Mouse (Mus musculus) thymus, postnatal 25 days (tissue): ENCODE measurements around the gene Rab33a.

ENCODE experiments used
- DNase-seq: peaks from one replicate; pipeline ENCODE4 v3.0.0; 2022

The Rab33a gene

DNA sequence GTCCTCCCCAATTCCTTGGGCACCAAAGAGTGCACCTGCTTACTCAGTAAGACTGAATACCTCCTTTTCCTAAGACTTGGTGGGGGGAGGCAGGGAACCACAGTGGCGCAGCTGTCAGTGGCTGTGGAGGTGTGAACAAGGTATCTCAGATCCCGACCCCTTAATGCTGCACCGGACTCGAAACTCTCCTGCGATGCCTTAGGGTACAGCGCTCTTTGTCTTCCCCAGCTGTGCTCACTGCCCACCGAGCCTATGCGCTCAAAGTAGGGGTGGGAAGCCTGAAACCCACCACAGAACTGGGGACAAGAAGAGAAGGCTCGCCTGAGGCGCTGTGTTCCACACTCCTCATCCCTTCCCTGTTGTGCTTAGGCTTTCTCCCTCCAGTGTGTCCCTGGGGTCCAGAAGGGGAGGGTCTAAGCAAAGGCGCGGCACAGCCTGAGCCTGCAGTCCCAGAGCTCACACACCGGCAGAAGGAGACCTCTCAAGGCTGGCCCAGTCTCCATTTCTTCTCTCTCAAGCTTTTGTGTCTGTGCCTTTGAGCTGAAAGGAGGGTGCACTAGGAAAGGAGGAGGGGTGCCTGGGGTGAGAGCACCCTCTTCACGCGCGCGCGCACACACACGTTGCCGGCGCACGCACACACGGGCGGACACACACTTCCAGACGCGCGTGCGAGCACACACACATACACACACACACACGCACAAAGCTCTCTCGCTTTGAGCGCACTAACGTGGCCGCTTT, at the start of gene Rab33a:
Rab33a (plus strand) TSS at position 478 of the 741 bp plus-strand sequence.
- peak; percentile 24 for DNase-seq

DNA sequence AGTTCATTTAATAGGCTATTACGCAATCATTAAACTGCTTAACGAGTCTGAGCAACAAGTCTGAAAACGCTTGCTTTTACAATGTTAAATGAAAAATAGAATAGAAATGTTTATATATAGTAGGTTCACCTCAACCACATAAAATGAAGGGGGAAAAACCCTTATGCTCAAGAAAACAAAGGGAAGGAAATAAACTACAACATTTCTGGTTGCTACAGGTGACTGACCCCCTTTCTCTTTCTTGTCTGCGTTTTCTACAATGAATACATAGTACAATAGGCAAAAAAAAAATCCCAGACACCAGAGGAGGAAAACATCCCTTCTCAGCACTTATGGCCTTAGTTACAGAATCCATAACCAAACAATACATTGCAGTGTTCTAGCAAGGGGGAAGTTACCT, 38.0 kb upstream of the Rab33a start:
- DNase-seq, result no peak

DNA sequence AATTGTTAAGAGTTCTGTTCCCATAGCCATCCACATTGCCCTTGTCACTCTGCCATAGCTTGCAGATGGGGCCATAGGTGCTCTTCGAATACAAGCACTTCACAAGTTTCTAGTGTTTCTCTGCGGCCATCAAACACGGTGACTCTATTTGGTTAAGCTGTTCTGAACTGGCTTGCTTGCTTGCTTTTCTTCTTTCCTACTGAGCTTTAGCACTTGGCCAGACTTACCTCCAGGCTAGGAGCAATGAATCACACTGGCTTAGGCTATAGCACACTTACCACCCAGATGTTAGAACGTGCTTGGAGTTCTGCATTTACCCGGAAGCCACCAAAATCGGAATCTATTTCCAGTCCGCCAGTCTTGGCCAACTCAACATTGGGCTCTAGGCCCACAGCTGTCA, 37.4 kb upstream of the Rab33a start:
- DNase-seq, result no peak

DNA sequence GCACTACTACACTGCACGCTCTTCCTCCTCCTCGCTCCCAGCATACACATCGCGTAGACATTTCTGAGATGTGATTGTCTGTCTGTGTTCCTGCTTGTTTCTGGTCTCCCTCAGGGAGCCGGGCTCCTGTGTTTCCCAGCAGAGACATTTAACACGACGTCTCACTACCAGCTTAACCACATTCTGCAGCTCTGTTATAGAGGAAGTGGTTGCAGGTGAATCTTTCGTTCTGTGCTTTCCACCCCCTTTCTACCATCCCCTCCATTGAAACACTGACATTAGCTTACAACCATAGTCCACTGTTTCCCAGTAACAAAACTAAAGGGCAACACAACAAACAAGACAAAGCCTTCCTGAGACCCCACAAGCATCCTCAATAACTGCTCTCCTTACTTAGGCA, 25.3 kb upstream of the Rab33a start:
- no peak for DNase-seq

DNA sequence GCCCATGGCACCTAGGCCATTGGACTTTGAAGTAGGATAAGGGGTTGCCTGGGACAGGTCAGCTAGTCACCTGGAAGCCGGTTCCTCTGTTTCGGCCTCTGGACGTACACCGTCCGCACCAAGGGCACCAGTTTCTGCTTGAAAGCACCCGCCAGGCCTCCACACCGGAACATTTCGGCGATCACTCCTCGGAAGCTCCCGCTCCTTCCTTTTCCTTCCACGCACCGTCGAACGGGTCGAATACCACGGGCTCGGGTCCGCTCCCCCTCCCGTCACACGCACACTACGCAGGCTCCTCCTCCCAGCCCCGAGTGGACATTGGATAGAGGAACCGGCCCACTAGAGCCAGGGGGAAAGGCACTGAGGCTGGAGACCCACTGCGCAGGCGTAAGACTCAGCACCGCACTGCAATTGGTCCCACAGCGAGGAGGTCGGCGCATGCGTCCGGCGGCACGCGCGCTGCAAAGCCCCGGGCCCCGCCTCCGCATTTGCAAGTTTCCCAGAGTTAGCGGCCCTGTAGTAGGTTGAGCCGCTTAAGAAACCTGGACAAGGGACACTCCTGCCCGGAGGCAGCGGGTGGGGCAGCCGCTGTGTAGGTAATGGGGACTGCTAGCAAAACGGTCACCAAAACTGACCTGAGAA, 5.8 kb upstream of the Rab33a start, which contains the start of gene Aifm1:
Aifm1 (minus strand) TSS at position 398 of the 642 bp plus-strand sequence.
- DNase-seq, result peak; percentile 87

DNA sequence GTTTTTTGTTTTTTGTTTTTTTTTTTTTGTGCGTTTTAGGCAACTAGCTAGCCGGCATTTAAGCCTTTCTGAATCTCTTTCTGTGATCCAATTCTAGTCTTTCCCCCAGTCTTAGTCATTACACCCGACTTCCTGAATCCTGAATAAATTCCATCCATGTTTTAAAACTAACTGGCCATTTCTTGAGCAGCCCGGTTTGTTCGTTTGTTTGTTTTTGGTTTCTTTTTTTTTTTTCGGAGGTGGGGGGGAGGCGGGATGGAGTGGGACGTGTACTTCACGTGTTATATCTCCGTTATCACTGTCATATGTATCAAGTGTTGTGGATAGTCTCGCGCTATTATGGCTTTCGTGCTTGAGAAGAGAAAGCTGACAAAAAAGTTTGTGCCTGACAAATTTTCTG, 5.3 kb upstream of the Rab33a start:
- peak; percentile 2 for DNase-seq

DNA sequence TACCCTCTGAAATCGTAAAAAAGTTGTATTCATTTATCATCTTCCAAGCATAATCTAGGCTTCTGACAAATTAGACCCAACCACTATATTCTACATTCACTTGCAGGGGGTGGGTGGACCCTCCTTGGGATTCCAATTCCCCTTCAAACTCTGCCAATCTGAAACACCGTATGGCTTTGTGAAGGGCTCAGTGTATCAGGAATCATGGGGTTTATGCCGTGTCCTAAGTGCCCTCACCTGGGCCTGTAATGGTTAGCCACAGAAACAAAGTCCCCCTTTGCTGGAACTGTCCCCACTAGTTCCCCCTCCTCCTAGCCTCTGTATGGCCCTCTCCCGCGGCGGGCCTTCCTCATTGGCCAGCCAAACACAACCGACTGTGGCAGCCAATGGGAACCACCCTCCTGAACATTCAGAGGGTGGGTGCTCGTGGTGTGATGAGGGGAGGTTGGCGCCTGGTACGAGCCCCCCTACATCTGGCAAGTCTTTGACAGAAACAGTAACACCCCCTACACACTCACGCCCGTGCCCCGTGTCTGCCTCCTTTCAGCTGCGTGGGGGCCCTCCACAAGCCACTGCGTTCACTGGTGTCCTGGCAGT, 776 bp upstream of the Rab33a start:
- DNase-seq, result peak; percentile 50

DNA sequence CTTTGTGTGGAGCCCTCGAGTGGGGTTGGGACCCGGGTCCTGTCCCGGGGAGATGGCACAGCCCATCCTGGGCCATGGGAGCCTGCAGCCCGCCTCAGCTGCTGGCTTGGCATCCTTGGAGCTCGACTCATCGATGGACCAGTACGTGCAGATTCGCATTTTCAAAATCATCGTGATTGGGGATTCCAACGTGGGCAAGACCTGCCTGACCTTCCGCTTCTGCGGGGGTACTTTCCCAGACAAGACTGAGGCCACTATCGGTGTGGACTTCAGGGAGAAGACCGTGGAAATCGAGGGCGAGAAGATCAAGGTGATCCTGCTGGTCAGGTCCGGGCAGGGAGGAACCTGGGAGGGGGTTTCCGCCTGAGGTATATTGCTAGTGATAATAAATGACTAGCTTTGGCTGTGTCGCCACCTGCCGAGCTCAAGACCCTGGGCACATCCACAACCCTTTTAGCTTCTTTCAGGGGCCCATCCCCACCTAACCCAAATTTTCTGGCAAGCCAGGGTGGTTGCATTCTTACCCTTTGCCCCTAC, 532 bp downstream of the Rab33a start:
- peak; percentile 15 for DNase-seq

DNA sequence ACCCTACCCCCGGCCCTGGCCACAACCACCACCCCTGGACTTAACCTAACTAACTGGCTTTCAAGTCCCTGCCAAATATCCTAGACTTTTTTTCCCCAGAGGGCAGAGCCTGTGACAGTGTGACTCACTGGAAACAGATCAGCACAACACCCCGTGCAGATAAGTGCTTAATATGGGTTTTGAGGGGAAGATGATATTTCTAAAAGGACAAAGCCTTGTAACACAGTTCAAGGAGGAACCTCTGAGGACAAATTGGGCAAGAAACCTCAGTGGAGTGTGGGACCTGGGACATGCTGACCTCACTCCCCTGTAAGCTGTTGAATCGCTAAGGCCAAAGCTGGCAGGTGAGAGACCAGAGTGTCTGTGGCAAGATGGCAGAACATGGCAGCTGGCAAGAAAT, 2.6 kb downstream of the Rab33a start:
- DNase-seq, result no peak

DNA sequence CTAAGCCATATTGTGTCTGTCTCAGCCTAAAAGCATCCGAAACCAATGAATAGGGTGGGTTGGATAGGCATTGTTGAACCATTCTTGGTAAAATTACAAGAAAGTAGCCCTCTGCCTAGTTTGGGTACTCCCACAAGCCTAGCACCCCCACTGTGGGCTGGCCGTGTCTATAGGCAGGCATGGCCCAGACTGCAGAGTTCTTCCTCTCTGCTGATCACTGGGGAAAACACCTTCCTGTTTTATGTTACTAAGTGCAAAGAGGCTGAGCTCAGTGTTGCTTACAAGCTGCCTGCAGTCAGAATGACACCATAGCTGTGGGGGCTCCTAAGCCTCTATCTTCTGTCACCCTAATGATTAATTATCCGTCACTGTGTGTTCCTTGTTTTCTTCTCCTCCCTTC, 4.4 kb downstream of the Rab33a start:
- DNase-seq, result no peak

DNA sequence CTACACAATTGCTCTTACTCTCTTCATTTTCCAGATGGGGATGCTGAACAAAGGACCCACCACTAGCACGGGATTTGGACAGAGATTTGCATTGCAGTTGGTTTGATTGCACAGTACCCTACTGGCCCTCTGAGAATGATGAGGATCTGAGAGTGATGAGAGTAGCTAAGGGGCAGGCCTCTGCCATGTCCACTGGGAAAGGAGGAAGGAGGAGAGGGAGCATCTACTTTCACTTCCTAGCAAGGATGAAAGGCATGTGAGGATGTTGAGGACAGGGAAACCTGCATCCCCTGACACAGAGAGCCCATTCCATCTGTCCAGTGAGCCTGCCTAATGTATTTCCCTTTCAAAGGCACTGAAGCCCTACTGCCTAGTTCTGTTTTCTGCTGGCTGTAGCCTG, 6.2 kb downstream of the Rab33a start:
- no peak for DNase-seq

DNA sequence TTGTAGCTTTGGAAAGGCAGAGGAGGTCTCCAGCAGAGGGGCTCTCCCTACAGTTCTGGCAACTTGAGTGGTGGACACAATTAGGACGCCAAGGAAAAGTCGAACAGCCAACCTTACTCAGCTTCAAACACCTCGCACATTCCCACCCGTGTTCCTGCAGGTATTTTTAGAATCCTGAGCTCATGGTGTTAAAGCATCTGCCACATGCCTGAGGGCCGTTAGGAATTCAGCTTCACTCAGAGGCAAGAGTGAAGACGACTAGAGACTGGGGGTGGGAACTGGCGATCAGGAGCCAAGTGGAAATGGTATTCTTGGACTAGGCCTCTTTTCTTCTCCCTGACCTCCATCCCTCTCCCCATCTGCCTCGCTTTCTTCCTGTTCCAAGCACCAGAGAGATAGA, 6.8 kb downstream of the Rab33a start:
- no peak for DNase-seq

DNA sequence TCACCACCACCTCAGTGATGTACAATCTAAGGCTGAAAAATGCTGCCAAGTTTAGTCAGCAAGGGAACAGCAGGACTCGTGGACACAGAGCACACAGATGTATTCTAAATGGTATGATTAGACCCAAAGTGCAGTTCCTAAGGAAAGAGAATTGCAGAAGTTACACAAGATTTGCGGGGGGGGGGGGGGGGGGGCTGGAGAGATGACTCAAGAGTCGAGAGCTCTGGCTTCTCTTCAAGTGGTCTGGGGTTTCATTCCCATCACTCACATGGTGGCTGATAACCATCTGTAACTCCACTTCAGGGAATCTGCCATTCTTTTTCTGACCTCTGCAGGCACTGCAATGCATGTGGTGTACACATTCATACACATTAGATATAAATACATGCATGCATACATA, 7.3 kb downstream of the Rab33a start:
- DNase-seq, result no peak

DNA sequence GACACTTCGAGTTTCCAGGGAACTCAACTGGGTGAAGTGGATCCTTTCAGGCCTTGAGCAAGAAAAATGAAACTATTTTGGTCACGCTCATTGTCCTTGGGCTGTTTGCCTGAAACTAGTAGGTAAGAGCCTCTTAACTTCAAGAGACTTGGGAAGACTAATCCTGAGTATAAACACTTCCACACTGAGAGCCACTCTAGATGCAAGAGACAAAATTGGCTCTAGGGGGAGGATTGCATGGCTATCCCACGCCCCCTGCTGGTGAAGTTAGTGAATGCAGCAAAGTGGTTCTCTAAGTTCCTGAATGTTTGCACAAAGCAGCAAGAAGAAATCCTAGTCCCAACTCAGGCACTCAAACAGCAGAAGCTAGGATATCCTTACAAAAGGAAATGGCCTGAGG, 13.1 kb downstream of the Rab33a start:
- DNase-seq, result peak; percentile 68
